Mouse (Mus musculus) heart, postnatal 0 days (tissue): ENCODE measurements around the gene Ttc16. TPM values are rescaled to one million over a fixed set of nuclear protein-coding genes. Genes with fewer than 3 reads are reported as not detected.

Experiments
- ATAC-seq: fragments of 200-750 bp; cut with Nextera tagmentation; 2 replicates; pipeline ENCODE4 v1.8.0; 2017; ENCODE audit warnings: low read depth, moderate number of reproducible peaks, moderate library complexity; ENCODE audit not compliant: insufficient read depth
- DNase-seq: peaks from one replicate; pipeline ENCODE4 v3.0.0-alpha.2; 2016; ENCODE audit warnings: low spot score
- H3K27ac ChIP-seq: fragments of 300-500 bp; sonication (generic); 2 replicates; pipeline ENCODE4 v1.5.1; 2014; ENCODE audit warnings: low read depth, mild to moderate bottlenecking
- H3K27me3 ChIP-seq: fragments of 300-500 bp; sonication (generic); 2 replicates; pipeline ENCODE4 v1.6.1; 2014; ENCODE audit warnings: low read length, mixed read lengths; ENCODE audit not compliant: control insufficient read depth, insufficient read depth
- H3K36me3 ChIP-seq: fragments of 300-500 bp; sonication (generic); replicated peaks from 2 replicates; pipeline ENCODE4 v1.6.1; 2014; ENCODE audit warnings: low read length, mixed read lengths; ENCODE audit not compliant: control insufficient read depth, insufficient read depth
- H3K4me1 ChIP-seq: fragments of 300-500 bp; sonication (generic); 2 replicates; pipeline ENCODE4 v1.6.1; 2014; ENCODE audit warnings: antibody characterized with exemption; ENCODE audit not compliant: control insufficient read depth, insufficient read depth
- H3K4me2 ChIP-seq: fragments of 300-500 bp; sonication (generic); 2 replicates; pipeline ENCODE4 v1.6.1; 2014; ENCODE audit warnings: low read depth, mild to moderate bottlenecking, low read length, moderate library complexity
- H3K4me3 ChIP-seq: fragments of 300-500 bp; sonication (generic); 2 replicates; pipeline ENCODE4 v1.5.1; 2014; ENCODE audit warnings: low read depth, low read length
- H3K9ac ChIP-seq: fragments of 300-500 bp; sonication (generic); replicated peaks from 2 replicates; pipeline ENCODE4 v1.6.1; 2014; ENCODE audit warnings: low read depth, low read length, mixed read lengths
- H3K9me3 ChIP-seq: fragments of 300-500 bp; sonication (generic); replicated peaks from 2 replicates; pipeline ENCODE4 v1.6.1; 2016; ENCODE audit warnings: low read length; ENCODE audit not compliant: control insufficient read depth
- CTCF ChIP-seq: IDR thresholded peaks from 2 replicates; pipeline ENCODE4 v1.5.1; 2016; ENCODE audit warnings: antibody characterized with exemption, control low read depth, low read depth
- EP300 ChIP-seq: IDR thresholded peaks from 2 replicates; pipeline ENCODE4 v1.6.1; 2016; ENCODE audit warnings: antibody characterized with exemption, low read depth
- WGBS: fragments of 180-500 bp; shearing (Covaris S2); extraction: QIAGEN DNeasy Blood & Tissue Kit; methylation state at CpG from one replicate; pipeline ENCODE4 v1.1.7; 2014; 5-methylcytosine and 5-hydroxymethylcytosine counted together
- microRNA counts: library from miRNA; unstranded; fragments of <30 nt; microRNA quantifications from one replicate; lab custom pipeline; 2015
- microRNA-seq: library from miRNA; unstranded; fragments of <30 nt; microRNA quantifications from one replicate; pipeline ENCODE4, GENCODE M21; 2016
- polyA plus RNA-seq: library from polyadenylated mRNA; unstranded; fragments of >200 nt; fragmentation: Nextera tagmentation; extraction: Ambion mirVana; gene quantifications from 2 replicates; pipeline ENCODE4 v1.2.1, GENCODE M21; 2015
- total RNA-seq: library from RNA; depleted of rRNA; stranded (reverse); fragments of >200 nt; gene quantifications from 2 replicates; pipeline ENCODE4 v1.2.3, GENCODE M21; 2014; ENCODE audit warnings: low replicate concordance; rRNA removed

Gene Ttc16
- total and polyA plus RNA-seq, 2 experiments from 2014 or later = 0.08 TPM; not detected in 1

DNA sequence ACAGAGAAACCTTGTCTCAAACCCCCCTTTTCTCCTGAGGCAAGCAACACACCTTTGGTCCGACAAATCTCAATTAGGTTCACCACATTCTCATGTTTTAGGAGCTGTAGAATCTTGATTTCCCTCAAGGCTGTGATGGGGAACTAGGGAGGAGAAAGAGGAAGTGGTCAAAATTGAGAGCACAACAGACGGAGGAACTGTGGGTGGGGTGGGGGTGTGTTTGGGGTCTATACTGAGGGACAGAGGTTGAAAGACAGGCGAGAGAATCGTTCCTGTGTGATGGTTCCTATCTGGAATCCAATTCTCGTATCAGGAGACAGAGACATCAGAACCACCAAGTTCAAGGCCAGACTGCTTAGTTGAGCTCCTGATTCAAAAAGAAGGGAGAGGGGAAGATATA lies 65.0 kb downstream of the Ttc16 start:
- WGBS = 71% methylated on average over 5 of the region's 5 CpGs
- no peaks in the 10 kb centered on the region for H3K9me3 ChIP-seq
- H3K27ac ChIP-seq = no peak overlapping the region
- no peak for ATAC-seq
- H3K4me3 ChIP-seq = no peak overlapping the region
- DNase-seq = no peak
- TF ChIP-seq EP300 (no peak), CTCF (no peak)
- H3K9ac ChIP-seq = no peak overlapping the region
- H3K36me3 ChIP-seq = peaks cover 56% of the 10 kb centered on the region
- H3K4me1 ChIP-seq = peaks cover 14% of the 10 kb centered on the region
- H3K27me3 ChIP-seq = no peaks in the 10 kb centered on the region
- H3K4me2 ChIP-seq = no peak overlapping the region

DNA sequence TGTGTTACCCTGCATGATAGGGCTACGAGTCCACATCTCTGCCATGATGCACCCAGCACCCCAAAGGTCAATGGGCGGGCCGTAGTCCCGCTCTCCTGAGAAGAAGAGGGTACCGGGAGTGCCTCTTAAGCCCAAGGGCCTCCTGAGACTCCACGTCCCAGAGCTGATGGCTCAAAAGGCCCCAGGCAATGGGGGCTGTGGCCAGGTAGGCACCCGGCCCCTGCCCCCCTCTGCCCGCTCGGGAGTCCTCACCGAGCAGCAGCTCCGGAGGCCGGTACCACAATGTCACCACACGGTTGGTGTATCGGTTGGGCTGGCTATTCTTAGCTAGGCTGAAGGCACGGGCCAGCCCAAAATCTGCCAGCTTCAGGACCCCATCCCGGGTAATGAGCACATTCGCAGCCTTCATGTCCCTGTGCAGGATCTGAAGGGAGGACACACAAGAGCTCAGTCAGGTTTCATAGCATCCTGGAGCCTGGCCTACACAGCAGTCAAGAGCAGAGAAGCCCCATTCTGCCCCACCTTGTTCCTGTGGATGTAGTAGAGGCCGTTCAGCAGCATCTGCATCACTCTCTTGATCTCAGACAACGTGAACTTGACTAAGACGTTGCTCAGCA lies 65.8 kb downstream of the Ttc16 start:
- H3K4me3 ChIP-seq = no peak overlapping the region
- WGBS = 79% methylated on average over 20 of the region's 20 CpGs
- H3K36me3 ChIP-seq = peaks cover 64% of the 10 kb centered on the region
- TF ChIP-seq EP300 = no peak
- TF ChIP-seq CTCF = no peak
- H3K27ac ChIP-seq = no peak overlapping the region
- peaks cover 9% of the 10 kb centered on the region for H3K4me1 ChIP-seq
- H3K27me3 ChIP-seq = no peaks in the 10 kb centered on the region
- no peak overlapping the region for H3K9ac ChIP-seq
- no peak overlapping the region for H3K4me2 ChIP-seq
- H3K9me3 ChIP-seq = no peaks in the 10 kb centered on the region
- no peak for DNase-seq
- ATAC-seq = no peak

DNA sequence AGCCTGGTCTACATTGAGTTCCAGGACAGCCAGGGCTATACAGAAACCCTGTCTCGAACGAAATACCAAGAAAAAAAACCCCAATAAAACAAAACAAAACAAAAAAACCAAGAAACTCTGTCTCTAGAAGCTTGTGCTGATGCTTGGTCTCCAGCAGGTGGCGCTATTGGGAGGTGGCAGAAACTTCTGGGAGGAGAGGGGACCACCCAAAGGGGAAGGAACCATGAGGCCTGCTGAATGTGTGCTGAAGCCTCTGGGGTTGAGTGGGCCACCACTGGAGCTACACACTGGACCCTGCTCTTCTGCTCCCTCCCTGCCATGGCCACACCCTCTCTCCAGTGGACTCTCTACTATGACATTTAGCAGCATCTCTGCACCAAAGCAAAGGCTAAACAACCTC lies 66.8 kb downstream of the Ttc16 start:
- H3K4me3 ChIP-seq = no peak overlapping the region
- ATAC-seq = no peak
- H3K9ac ChIP-seq = no peak overlapping the region
- no peak overlapping the region for H3K27ac ChIP-seq
- peak; percentile 81 for TF ChIP-seq CTCF
- TF ChIP-seq EP300 = no peak
- no peaks in the 10 kb centered on the region for H3K9me3 ChIP-seq
- peak; percentile 53 for DNase-seq
- no peaks in the 10 kb centered on the region for H3K27me3 ChIP-seq
- 41% methylated on average over 3 of the region's 3 CpGs for WGBS
- no peak overlapping the region for H3K4me2 ChIP-seq
- H3K4me1 ChIP-seq = peaks cover 9% of the 10 kb centered on the region
- peaks cover 73% of the 10 kb centered on the region for H3K36me3 ChIP-seq

MicroRNAs encoded within 50 kb of the gene (microRNA counts, 519-probe panel; counts per million panel counts)
- not detected for microRNA mmu-miR-2861 (lab: Ali Mortazavi, UCI)

Small RNA genes lying within 50 kb of the gene (microRNA-seq; reads per million reads assigned to microRNA genes)
- not detected for gene Mir2861
- not detected for gene Mir3960

Other genes starting within 250 kb of the Ttc16 start
- gene Fam102a, start 240.3 kb downstream of the Ttc16 start, total RNA-seq = 11.2 and 12.3 TPM in 2 replicates
- gene Fam102a, start 240.3 kb downstream of the Ttc16 start, polyA plus RNA-seq = 2.8 and 3.1 TPM in 2 replicates
- 17.9 and 31.0 TPM in 2 replicates for gene Dpm2, start 204.8 kb downstream of the Ttc16 start, total RNA-seq
- gene Dpm2, start 204.8 kb downstream of the Ttc16 start, polyA plus RNA-seq = 56.1 and 58.4 TPM in 2 replicates
- gene Pip5kl1, start 200.8 kb downstream of the Ttc16 start, total RNA-seq = not detected in 2 replicates
- gene Pip5kl1, start 200.8 kb downstream of the Ttc16 start, polyA plus RNA-seq = 0.18 TPM in 1 of 2 replicates, not detected in the other
- not detected in 2 replicates for gene 9430097D07Rik, start 199.9 kb downstream of the Ttc16 start, total RNA-seq
- not detected in 2 replicates for gene 9430097D07Rik, start 199.9 kb downstream of the Ttc16 start, polyA plus RNA-seq
- 25.7 and 28.0 TPM in 2 replicates for gene St6galnac4, start 188.5 kb downstream of the Ttc16 start, total RNA-seq
- gene St6galnac4, start 188.5 kb downstream of the Ttc16 start, polyA plus RNA-seq = 25.5 and 27.0 TPM in 2 replicates
- 102 and 117 TPM in 2 replicates for gene St6galnac6, start 175.9 kb downstream of the Ttc16 start, total RNA-seq
- 44.1 and 44.3 TPM in 2 replicates for gene St6galnac6, start 175.9 kb downstream of the Ttc16 start, polyA plus RNA-seq
- gene Ak1, start 153.9 kb downstream of the Ttc16 start, total RNA-seq = 544 and 572 TPM in 2 replicates
- gene Ak1, start 153.9 kb downstream of the Ttc16 start, polyA plus RNA-seq = 721 and 737 TPM in 2 replicates
- 123 and 148 TPM in 2 replicates for gene Eng, start 129.0 kb downstream of the Ttc16 start, total RNA-seq
- gene Eng, start 129.0 kb downstream of the Ttc16 start, polyA plus RNA-seq = 133 and 137 TPM in 2 replicates
- gene Fpgs, start 71.5 kb downstream of the Ttc16 start, total RNA-seq = 13.6 and 14.5 TPM in 2 replicates
- 8.5 and 10.9 TPM in 2 replicates for gene Fpgs, start 71.5 kb downstream of the Ttc16 start, polyA plus RNA-seq
- gene Cdk9, start 62.6 kb downstream of the Ttc16 start, total RNA-seq = 42.4 and 58.4 TPM in 2 replicates
- gene Cdk9, start 62.6 kb downstream of the Ttc16 start, polyA plus RNA-seq = 33.1 and 35.5 TPM in 2 replicates
- gene Sh2d3c, start 54.6 kb downstream of the Ttc16 start, total RNA-seq = 17.0 and 26.2 TPM in 2 replicates
- gene Sh2d3c, start 54.6 kb downstream of the Ttc16 start, polyA plus RNA-seq = 22.9 and 24.2 TPM in 2 replicates
- gene 6330409D20Rik, start 34.6 kb downstream of the Ttc16 start, total RNA-seq = not detected in 2 replicates
- 0.15 TPM in 1 of 2 replicates, not detected in the other for gene 6330409D20Rik, start 34.6 kb downstream of the Ttc16 start, polyA plus RNA-seq
- gene Tor2a, start 18.4 kb downstream of the Ttc16 start, total RNA-seq = 34.6 and 65.3 TPM in 2 replicates
- 27.5 and 28.5 TPM in 2 replicates for gene Tor2a, start 18.4 kb downstream of the Ttc16 start, polyA plus RNA-seq
- 4.8 and 5.3 TPM in 2 replicates for gene Ptrh1, start 153 bp upstream of the Ttc16 start, total RNA-seq
- 2.6 and 2.9 TPM in 2 replicates for gene Ptrh1, start 153 bp upstream of the Ttc16 start, polyA plus RNA-seq
- gene Cfap157, start 8.8 kb upstream of the Ttc16 start, total RNA-seq = not detected in 2 replicates
- gene Cfap157, start 8.8 kb upstream of the Ttc16 start, polyA plus RNA-seq = 0.22 and 0.56 TPM in 2 replicates
- 12.6 and 46.0 TPM in 2 replicates for gene Stxbp1, start 71.6 kb upstream of the Ttc16 start, total RNA-seq
- 20.9 and 23.5 TPM in 2 replicates for gene Stxbp1, start 71.6 kb upstream of the Ttc16 start, polyA plus RNA-seq
- gene Fam129b, start 100.5 kb upstream of the Ttc16 start, total RNA-seq = 59.6 and 60.1 TPM in 2 replicates
- 25.2 and 25.3 TPM in 2 replicates for gene Fam129b, start 100.5 kb upstream of the Ttc16 start, polyA plus RNA-seq
- gene Rpl12, start 185.9 kb upstream of the Ttc16 start, total RNA-seq = 242 and 255 TPM in 2 replicates
- 76.9 and 80.1 TPM in 2 replicates for gene Rpl12, start 185.9 kb upstream of the Ttc16 start, polyA plus RNA-seq
- 5.9 and 12.0 TPM in 2 replicates for gene Lrsam1, start 186.0 kb upstream of the Ttc16 start, total RNA-seq
- 5.4 and 5.6 TPM in 2 replicates for gene Lrsam1, start 186.0 kb upstream of the Ttc16 start, polyA plus RNA-seq
- 42.1 and 46.2 TPM in 2 replicates for gene Slc2a8, start 206.4 kb upstream of the Ttc16 start, total RNA-seq
- 24.7 and 27.9 TPM in 2 replicates for gene Slc2a8, start 206.4 kb upstream of the Ttc16 start, polyA plus RNA-seq